Comparison of ENCODE assay signal across 8 mouse cellular contexts in genomic region chr9:66805951-66806350, GRCm38 (mm10). TPM values are rescaled to one million over a fixed set of nuclear protein-coding genes. Genes with fewer than 3 reads are reported as not detected.
DNase-seq lines count a peak whose midpoint lies in the region; ATAC-seq and TF ChIP-seq lines count a peak whose summit lies in the region.
"Not testable (repeated sequence)": the region's sequence is repeated elsewhere in the genome, so short reads cannot be mapped to it uniquely, and the experiment has no call there.

No protein-coding gene starts in this region.

- H3K4me1 ChIP-seq in forebrain, embryonic 10.5 days, result peaks cover 16% of the 10 kb centered on the region
- H3K4me1 ChIP-seq in heart, embryonic 13.5 days, result peaks cover 11% of the 10 kb centered on the region
- H3K4me1 ChIP-seq in intestine, embryonic 14.5 days (replicated peaks; ENCODE audit: control insufficient read depth, insufficient read depth, low read length); lung, postnatal 0 days (ENCODE audit: insufficient read depth, low read depth, low read length); neural tube, embryonic 14.5 days (ENCODE audit: control insufficient read depth, insufficient read depth, low read length): not testable (repeated sequence)
- H3K4me1 ChIP-seq in limb, embryonic 13.5 days, result peaks cover 12% of the 10 kb centered on the region; the same call in 1 of the 2 replicates

- peak overlapping the region; percentile 67 for H3K4me2 ChIP-seq in heart, embryonic 13.5 days
- peak overlapping the region; percentile 49 for H3K4me2 ChIP-seq in intestine, embryonic 14.5 days (ENCODE audit: low read length)
- H3K4me2 ChIP-seq in limb, embryonic 13.5 days (replicated peaks), result peak overlapping the region; percentile 60
- peak overlapping the region; percentile 42; the same call in 1 of the 2 replicates for H3K4me2 ChIP-seq in lung, postnatal 0 days (replicated peaks; ENCODE audit: low read depth, low read length)
- H3K4me2 ChIP-seq in neural tube, embryonic 14.5 days (ENCODE audit: low read depth, low read length), result peak overlapping the region; percentile 46

- not testable (repeated sequence) for H3K36me3 ChIP-seq in forebrain, embryonic 10.5 days (replicated peaks); heart, embryonic 13.5 days; intestine, embryonic 14.5 days (ENCODE audit: control insufficient read depth, insufficient read depth, low read length); limb, embryonic 13.5 days; lung, postnatal 0 days (ENCODE audit: insufficient read depth, low read length); neural tube, embryonic 14.5 days (ENCODE audit: control insufficient read depth, insufficient read depth, low read length)

- not testable (repeated sequence) for H3K9me3 ChIP-seq in forebrain, embryonic 10.5 days; heart, embryonic 13.5 days; intestine, embryonic 14.5 days (ENCODE audit: control insufficient read depth, low read length); limb, embryonic 13.5 days; lung, postnatal 0 days (ENCODE audit: low read length); neural tube, embryonic 14.5 days (ENCODE audit: control insufficient read depth, low read length)

- not testable (repeated sequence) for ATAC-seq in heart, embryonic 13.5 days (ENCODE audit: extremely low read depth, insufficient number of reproducible peaks, low FRiP score, low TSS enrichment); intestine, embryonic 14.5 days (replicated peaks; ENCODE audit: low FRiP score, low TSS enrichment, low read depth); limb, embryonic 13.5 days (ENCODE audit: low FRiP score, low read depth); lung, postnatal 0 days; neural tube, embryonic 14.5 days (ENCODE audit: low read depth)

- 2% methylated on average over 31 of the region's 37 CpGs for WGBS in forebrain, embryonic 10.5 days
- 5% methylated on average over 33 of the region's 37 CpGs for WGBS in heart, embryonic 13.5 days
- WGBS in intestine, embryonic 14.5 days, result 7% methylated on average over 28 of the region's 37 CpGs
- WGBS in limb, embryonic 13.5 days, result 2% methylated on average over 31 of the region's 37 CpGs
- WGBS in lung, postnatal 0 days, result 14% methylated on average over 26 of the region's 37 CpGs
- WGBS in neural tube, embryonic 14.5 days, result under 1% methylated on average over 28 of the region's 37 CpGs

- DNase-seq in adrenal gland, postnatal 25 days, result peak; percentile 6
- peak; percentile 47 for DNase-seq in forebrain, embryonic 10.5 days (ENCODE audit: extremely low spot score, low spot score)
- DNase-seq in intestine, embryonic 14.5 days (ENCODE audit: low spot score), result peak; percentile 67
- DNase-seq in lung, postnatal 0 days (ENCODE audit: low spot score), result not testable (repeated sequence)
- DNase-seq in testis, postnatal 14 days (ENCODE audit: low spot score), result peak; percentile 20

- H3K9ac ChIP-seq in heart, embryonic 13.5 days, result peak overlapping the region; percentile 61
- not testable (repeated sequence) for H3K9ac ChIP-seq in intestine, embryonic 14.5 days (ENCODE audit: low read length); lung, postnatal 0 days (replicated peaks; ENCODE audit: low read depth); neural tube, embryonic 14.5 days (replicated peaks; ENCODE audit: low read depth, low read length)
- peak overlapping the region; percentile 59; the same call in 1 of the 2 replicates for H3K9ac ChIP-seq in limb, embryonic 13.5 days

- peaks cover 67% of the 10 kb centered on the region for H3K27me3 ChIP-seq in forebrain, embryonic 10.5 days (ENCODE audit: poor library complexity, severe bottlenecking)
- H3K27me3 ChIP-seq in heart, embryonic 13.5 days (replicated peaks), result peaks cover 32% of the 10 kb centered on the region
- H3K27me3 ChIP-seq in intestine, embryonic 14.5 days (replicated peaks; ENCODE audit: control insufficient read depth, insufficient read depth, low read length), result peaks cover 15% of the 10 kb centered on the region
- peaks cover 25% of the 10 kb centered on the region for H3K27me3 ChIP-seq in limb, embryonic 13.5 days
- H3K27me3 ChIP-seq in lung, postnatal 0 days (replicated peaks; ENCODE audit: insufficient read depth, low read length); neural tube, embryonic 14.5 days (ENCODE audit: control insufficient read depth, insufficient read depth, low read length): not testable (repeated sequence)

- TF ChIP-seq EP300 in lung, postnatal 0 days (IDR thresholded peaks at IDR 0.05), result not testable (repeated sequence)

- not testable (repeated sequence) for TF ChIP-seq CTCF in lung, postnatal 0 days (IDR thresholded peaks at IDR 0.05)

- peak overlapping the region; percentile 65; the same call in 1 of the 2 replicates for H3K27ac ChIP-seq in forebrain, embryonic 10.5 days
- H3K27ac ChIP-seq in heart, embryonic 13.5 days (replicated peaks); intestine, embryonic 14.5 days (ENCODE audit: low read depth); limb, embryonic 13.5 days; lung, postnatal 0 days (ENCODE audit: low read length); neural tube, embryonic 14.5 days (ENCODE audit: low read depth, low read length): not testable (repeated sequence)

- H3K4me3 ChIP-seq in forebrain, embryonic 10.5 days, result peak overlapping the region; percentile 46
- peak overlapping the region; percentile 47 for H3K4me3 ChIP-seq in heart, embryonic 13.5 days
- H3K4me3 ChIP-seq in intestine, embryonic 14.5 days (ENCODE audit: low read depth, low read length), result peak overlapping the region; percentile 26
- peak overlapping the region; percentile 39 for H3K4me3 ChIP-seq in limb, embryonic 13.5 days
- H3K4me3 ChIP-seq in lung, postnatal 0 days (ENCODE audit: low read depth, low read length), result peak overlapping the region; percentile 20; the same call in 1 of the 2 replicates
- peak overlapping the region; percentile 26 for H3K4me3 ChIP-seq in neural tube, embryonic 14.5 days (ENCODE audit: low read depth, low read length)

RNA-seq across cellular contexts. Expression of gene Gm10647, which starts 9.1 kb away (rescaled TPM):
- 0.33 and 0.43 TPM in 2 replicates for total RNA-seq in adrenal gland, postnatal 25 days (2021)
- 0.36 and 0.46 TPM in 2 replicates for polyA plus RNA-seq in forebrain, embryonic 10.5 days (2016; fragmentation: Nextera tagmentation; extraction: Ambion mirVana)
- 0.48 and 0.78 TPM in 2 replicates for polyA plus RNA-seq in heart, embryonic 13.5 days (2015; fragmentation: Nextera tagmentation; extraction: Ambion mirVana)
- 0.55 and 1.0 TPM in 2 replicates for polyA plus RNA-seq in intestine, embryonic 14.5 days (2014; fragmentation: Nextera tagmentation; extraction: Ambion mirVana)
- polyA plus RNA-seq in limb, embryonic 13.5 days (2015; fragmentation: Nextera tagmentation; extraction: Ambion mirVana), result 0.98 and 1.1 TPM in 2 replicates
- polyA plus RNA-seq in lung, postnatal 0 days (2015; fragmentation: Nextera tagmentation; extraction: Ambion mirVana), result 0.27 and 0.51 TPM in 2 replicates
- polyA plus RNA-seq in neural tube, embryonic 14.5 days (2014; fragmentation: Nextera tagmentation; extraction: Ambion mirVana), result 0.30 and 0.80 TPM in 2 replicates

RNA-seq across cellular contexts. Expression of gene Aph1b, which starts 10.7 kb away (rescaled TPM):
- 3.1 and 4.5 TPM in 2 replicates for total RNA-seq in adrenal gland, postnatal 25 days (2021)
- polyA plus RNA-seq in forebrain, embryonic 10.5 days (2016; fragmentation: Nextera tagmentation; extraction: Ambion mirVana), result 10.1 and 11.9 TPM in 2 replicates
- polyA plus RNA-seq in heart, embryonic 13.5 days (2015; fragmentation: Nextera tagmentation; extraction: Ambion mirVana), result 6.5 and 7.5 TPM in 2 replicates
- polyA plus RNA-seq in intestine, embryonic 14.5 days (2014; fragmentation: Nextera tagmentation; extraction: Ambion mirVana), result 9.5 and 13.0 TPM in 2 replicates
- 10.7 and 10.8 TPM in 2 replicates for polyA plus RNA-seq in limb, embryonic 13.5 days (2015; fragmentation: Nextera tagmentation; extraction: Ambion mirVana)
- polyA plus RNA-seq in lung, postnatal 0 days (2015; fragmentation: Nextera tagmentation; extraction: Ambion mirVana), result 4.4 and 6.3 TPM in 2 replicates
- polyA plus RNA-seq in neural tube, embryonic 14.5 days (2014; fragmentation: Nextera tagmentation; extraction: Ambion mirVana), result 27.4 and 29.3 TPM in 2 replicates

RNA-seq across cellular contexts. Expression of gene Aph1c, which starts 28.6 kb away (rescaled TPM):
- total RNA-seq in adrenal gland, postnatal 25 days (2021), result 5.7 and 13.6 TPM in 2 replicates
- 1.00 and 1.5 TPM in 2 replicates for polyA plus RNA-seq in forebrain, embryonic 10.5 days (2016; fragmentation: Nextera tagmentation; extraction: Ambion mirVana)
- 1.7 and 1.8 TPM in 2 replicates for polyA plus RNA-seq in heart, embryonic 13.5 days (2015; fragmentation: Nextera tagmentation; extraction: Ambion mirVana)
- polyA plus RNA-seq in intestine, embryonic 14.5 days (2014; fragmentation: Nextera tagmentation; extraction: Ambion mirVana), result 3.0 and 5.2 TPM in 2 replicates
- polyA plus RNA-seq in limb, embryonic 13.5 days (2015; fragmentation: Nextera tagmentation; extraction: Ambion mirVana), result 4.2 and 5.1 TPM in 2 replicates
- 10.5 and 11.7 TPM in 2 replicates for polyA plus RNA-seq in lung, postnatal 0 days (2015; fragmentation: Nextera tagmentation; extraction: Ambion mirVana)
- polyA plus RNA-seq in neural tube, embryonic 14.5 days (2014; fragmentation: Nextera tagmentation; extraction: Ambion mirVana), result 2.3 and 4.0 TPM in 2 replicates
